Mouse (Mus musculus) bone marrow, adult 2 months (tissue): ENCODE results near the gene Lims1.

Source experiments
- CTCF ChIP-seq: fragments of 200-500 bp; IDR thresholded peaks from 2 replicates; pipeline ENCODE4 v1.5.1; 2011; ENCODE audit warnings: low read length, control low read depth; ENCODE audit not compliant: control insufficient read depth, insufficient read depth
- POLR2A ChIP-seq: fragments of 200-500 bp; IDR thresholded peaks from 2 replicates; pipeline ENCODE4 v1.6.1; 2011; ENCODE audit warnings: low read depth, mild to moderate bottlenecking, control low read depth, low read length, borderline replicate concordance; ENCODE audit not compliant: control insufficient read depth

DNA sequence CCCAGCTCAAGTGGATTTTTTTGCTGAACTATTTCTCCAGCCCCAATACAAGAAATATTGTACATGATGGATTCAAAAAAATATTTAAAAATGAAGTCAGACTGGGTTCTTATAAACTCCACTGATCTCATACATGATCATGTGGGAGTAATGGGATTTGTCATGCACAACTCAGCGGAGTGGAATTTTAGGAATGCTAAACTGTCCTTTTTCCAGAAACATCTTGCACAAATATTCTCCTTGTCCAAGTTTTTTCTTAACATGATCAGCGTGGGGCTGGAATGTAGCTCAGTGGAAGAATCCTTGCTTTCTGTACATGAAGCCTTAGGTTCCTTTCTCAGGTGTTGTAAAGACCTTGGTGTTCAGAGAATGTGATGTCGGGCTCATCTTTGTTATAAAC is 2.4 kb upstream of the Lims1 start:
- TF ChIP-seq POLR2A, result no peak
- no peak for TF ChIP-seq CTCF
